16 mouse cellular contexts compared by ENCODE assay signal in genomic region chr2:131957731-131958222, GRCm38 (mm10). TPM values are rescaled to one million over a fixed set of nuclear protein-coding genes. Genes with fewer than 3 reads are reported as not detected.
A peak's percentile ranks its signal among the peaks of the same experiment; 100 is the strongest.
DNase-seq lines count a peak whose midpoint lies in the region; ATAC-seq and TF ChIP-seq lines count a peak whose summit lies in the region.
"Had no signal": no experiment of that assay in that cellular context is flagged by ENCODE, and none has a peak within 500 bp of the region (broad histone marks: within the 10 kb centered on the region; RNA-seq: fewer than 3 reads in every experiment).

No protein-coding gene starts in this region.

- H3K9me3 ChIP-seq in ES-E14 (ENCODE audit: control insufficient read depth, insufficient read depth, low read depth, low read length), result no peaks in the 10 kb centered on the region
- H3K9me3 ChIP-seq in forebrain, postnatal 0 days (ENCODE audit: low read length), result no peaks in the 10 kb centered on the region
- H3K9me3 ChIP-seq: hindbrain, embryonic 15.5 days; neural tube, embryonic 12.5 days had no signal

- no peak for ATAC-seq in forebrain, postnatal 0 days

- 54% methylated on average over 9 of the region's 9 CpGs for WGBS in forebrain, postnatal 0 days

- H3K27me3 ChIP-seq in forebrain, postnatal 0 days (ENCODE audit: insufficient read depth, low read length), result no peaks in the 10 kb centered on the region

- TF ChIP-seq CTCF in forebrain, postnatal 0 days (IDR thresholded peaks at IDR 0.05; ENCODE audit: low read depth), result no peak

- H3K4me1 ChIP-seq in ES-E14 (ENCODE audit: control insufficient read depth in 2 of 2, insufficient read depth in 2 of 2, low read length in 2 of 2, poor library complexity in 1 of 2), result peaks cover 12 to 15% of the 10 kb centered on the region in 2 experiments; a peak in 3 of 4 replicates
- no peaks in the 10 kb centered on the region for H3K4me1 ChIP-seq in forebrain, postnatal 0 days (ENCODE audit: insufficient read depth)

- no peak overlapping the region for H3K4me2 ChIP-seq in forebrain, postnatal 0 days (ENCODE audit: low read depth)
- H3K4me2 ChIP-seq: hindbrain, embryonic 15.5 days; neural tube, embryonic 12.5 days had no signal

- in situ Hi-C loops in ES-E14 (cut with MboI; ENCODE audit: low sequenced_read_pairs in 2 of 2, unreplicated experiment in 2 of 2), result no loop called here

- peak; percentile 54 for DNase-seq in kidney, adult 9 months
- DNase-seq in kidney, adult 18-20 months, result no peak
- peak; percentile 44 for DNase-seq in ES-E14 (ENCODE audit: low read depth, low spot score)
- peak; percentile 57 for DNase-seq in embryo, embryonic 11 days
- peak; percentile 32 to 64 for DNase-seq in kidney, postnatal 25 days
- DNase-seq in forebrain, postnatal 0 days, result no peak
- no peak for DNase-seq in cerebellum, postnatal 10 days
- no peak for DNase-seq in layer of hippocampus, adult 11-12 months (ENCODE audit: low spot score)
- DNase-seq: adrenal gland, adult 2 months; cerebellum, adult 2 months; gastrocnemius, postnatal 14 days had no signal

- no peak overlapping the region for H3K27ac ChIP-seq in ES-E14 (ENCODE audit: insufficient read depth, low read depth, low read length, poor library complexity, severe bottlenecking)
- H3K27ac ChIP-seq in forebrain, postnatal 0 days (ENCODE audit: low read depth, low read length), result no peak overlapping the region
- H3K27ac ChIP-seq: hindbrain, embryonic 15.5 days; neural tube, embryonic 12.5 days had no signal

- no peaks in the 10 kb centered on the region for H3K36me3 ChIP-seq in ES-E14 (ENCODE audit: control insufficient read depth, insufficient read depth, low read length, poor library complexity, severe bottlenecking)
- no peaks in the 10 kb centered on the region for H3K36me3 ChIP-seq in forebrain, postnatal 0 days (ENCODE audit: insufficient read depth)
- H3K36me3 ChIP-seq: hindbrain, embryonic 15.5 days; neural tube, embryonic 12.5 days had no signal

- H3K4me3 ChIP-seq in ES-E14 (ENCODE audit: insufficient read depth in 1 of 2, low read depth in 1 of 2, low read length in 2 of 2, poor library complexity in 1 of 2, severe bottlenecking in 1 of 2), result no peak overlapping the region
- H3K4me3 ChIP-seq in forebrain, postnatal 0 days (ENCODE audit: low read depth, low read length), result no peak overlapping the region
- H3K4me3 ChIP-seq: hindbrain, embryonic 15.5 days; megakaryocyte, embryonic 14.5 days; neural tube, embryonic 12.5 days had no signal

- no peak overlapping the region for H3K9ac ChIP-seq in ES-E14 (ENCODE audit: insufficient read depth, low read depth, low read length, poor library complexity, severe bottlenecking)
- no peak overlapping the region for H3K9ac ChIP-seq in forebrain, postnatal 0 days
- H3K9ac ChIP-seq: hindbrain, embryonic 15.5 days; neural tube, embryonic 12.5 days had no signal

TF ChIP-seq in ES-E14, 5 proteins besides CTCF, POLR2A, EP300 and RAD21:
- no peak for TF ChIP-seq MAFK (IDR thresholded peaks at IDR 0.05; ENCODE audit: insufficient read depth, low read depth, low read length)
- no peak for TF ChIP-seq ZC3H11A (IDR thresholded peaks at IDR 0.05; ENCODE audit: borderline replicate concordance, low read depth, low read length)
- TF ChIP-seq ZNF384 (IDR thresholded peaks at IDR 0.05; ENCODE audit: low read depth, low read length), result no peak
- TF ChIP-seq HCFC1 (IDR thresholded peaks at IDR 0.05; ENCODE audit: borderline replicate concordance, insufficient read depth, low read length), result no peak
- TF ChIP-seq CHD2 (IDR thresholded peaks at IDR 0.05; ENCODE audit: low read depth, low read length), result no peak; the same call in 1 of the 2 replicates

RNA-seq across cellular contexts. Expression of gene Prnd, which starts 7.1 kb away (rescaled TPM):
- total RNA-seq in ES-E14 (2012; rRNA removed), result 0.98 and 1.5 TPM in 2 replicates
- total RNA-seq in forebrain, postnatal 0 days (2014; rRNA removed), result 3.5 and 4.4 TPM in 2 replicates
- 6.0 and 6.2 TPM in 2 replicates for polyA plus RNA-seq in forebrain, postnatal 0 days (2015; fragmentation: Nextera tagmentation; extraction: Ambion mirVana)
- total RNA-seq: adrenal gland, adult 2 months; liver, adult 2 months had no signal
- polyA plus RNA-seq: liver, adult 2 months had no signal

RNA-seq across cellular contexts. Expression of gene Prn, which starts 48.0 kb away (rescaled TPM):
- not detected in 2 replicates for total RNA-seq in ES-E14 (2012; rRNA removed)
- total RNA-seq in forebrain, postnatal 0 days (2014; rRNA removed), result 0.76 TPM in 1 of 2 replicates, not detected in the other
- 0.33 TPM in 1 of 2 replicates, not detected in the other for polyA plus RNA-seq in forebrain, postnatal 0 days (2015; fragmentation: Nextera tagmentation; extraction: Ambion mirVana)
- total RNA-seq: adrenal gland, adult 2 months; gastrocnemius, postnatal 14 days; layer of hippocampus, postnatal 25 days; liver, adult 2 months had no signal
- polyA plus RNA-seq: adrenal gland, adult 2 months; cerebellum, adult 2 months; hindbrain, embryonic 15.5 days; liver, adult 2 months; neural tube, embryonic 12.5 days had no signal

RNA-seq across cellular contexts. Expression of gene Prnp, which starts 48.0 kb away (rescaled TPM):
- total RNA-seq in ES-E14 (2012; rRNA removed), result 30.8 and 33.7 TPM in 2 replicates
- 352 and 356 TPM in 2 replicates for total RNA-seq in forebrain, postnatal 0 days (2014; rRNA removed)
- polyA plus RNA-seq in forebrain, postnatal 0 days (2015; fragmentation: Nextera tagmentation; extraction: Ambion mirVana), result 353 and 423 TPM in 2 replicates

Comparison
In these comparisons a context has a peak if more than half of its experiments do, and no peak if none do; other contexts are left out.
1. DNase-seq: peak in kidney, adult 9 months (single experiment), ES-E14 (single experiment), embryo, embryonic 11 days (single experiment) and kidney, postnatal 25 days (2 of 2); none in kidney, adult 18-20 months (single experiment), forebrain, postnatal 0 days (single experiment), cerebellum, postnatal 10 days (0 of 2) and layer of hippocampus, adult 11-12 months (single experiment).
2. RNA of gene Prnp, which starts 48.0 kb away (total RNA-seq): 352 to 356 TPM in forebrain, postnatal 0 days; 30.8 to 33.7 TPM in ES-E14; every median in the first group is over 10 times any median in the second.